Mouse (Mus musculus) lung, adult 2 months (tissue): Measurements from ENCODE around the gene Gata3.

ENCODE experiments used
- CTCF ChIP-seq: fragments of 200-500 bp; IDR thresholded peaks from 2 replicates; pipeline ENCODE4 v1.5.1; 2011; ENCODE audit warnings: mild to moderate bottlenecking, low read length, control low read depth; ENCODE audit not compliant: insufficient read depth
- POLR2A ChIP-seq: fragments of 200-500 bp; IDR thresholded peaks from 2 replicates; pipeline ENCODE4 v1.6.1; 2011; ENCODE audit warnings: low read depth, mild to moderate bottlenecking, control low read depth, low read length, borderline replicate concordance; ENCODE audit errors: extremely low read depth

- TF ChIP-seq CTCF (no peak), POLR2A (no peak)
Measured at GRCm38 (mm10) chr2:9894836-9895593, 5.2 kb upstream of the Gata3 start.
